Mouse (Mus musculus) midbrain, postnatal 0 days (tissue): Measurements from ENCODE around the gene Atp1b1. TPM values are rescaled to one million over a fixed set of nuclear protein-coding genes. Genes with fewer than 3 reads are reported as not detected.

Source experiments
- ATAC-seq: fragments of 200-750 bp; cut with Nextera tagmentation; 2 replicates; pipeline ENCODE4 v1.8.0; 2017; ENCODE audit warnings: moderate number of reproducible peaks, mild to moderate bottlenecking, moderate TSS enrichment, moderate library complexity; ENCODE audit not compliant: low FRiP score
- DNase-seq: peaks from one replicate; pipeline ENCODE4 v3.0.0-alpha.2; 2015; ENCODE audit warnings: low spot score
- H3K27ac ChIP-seq: fragments of 300-500 bp; sonication (generic); 2 replicates; pipeline ENCODE4 v1.5.1; 2014; ENCODE audit warnings: low read depth, mild to moderate bottlenecking, low read length, mixed read lengths
- H3K27me3 ChIP-seq: fragments of 300-500 bp; sonication (generic); 2 replicates; pipeline ENCODE4 v1.6.1; 2014; ENCODE audit warnings: low read length, control low read depth, mixed read lengths; ENCODE audit not compliant: insufficient read depth
- H3K36me3 ChIP-seq: fragments of 300-500 bp; sonication (generic); 2 replicates; pipeline ENCODE4 v1.6.1; 2014; ENCODE audit warnings: low read length, control low read depth, mixed read lengths; ENCODE audit not compliant: insufficient read depth
- H3K4me1 ChIP-seq: fragments of 300-500 bp; sonication (generic); 2 replicates; pipeline ENCODE4 v1.6.1; 2014; ENCODE audit warnings: mild to moderate bottlenecking, control low read depth, antibody characterized with exemption, low read length, mixed read lengths; ENCODE audit not compliant: insufficient read depth
- H3K4me2 ChIP-seq: fragments of 300-500 bp; sonication (generic); 2 replicates; pipeline ENCODE4 v1.6.1; 2014; ENCODE audit warnings: low read depth, mild to moderate bottlenecking, low read length, mixed read lengths; ENCODE audit not compliant: poor library complexity, severe bottlenecking
- H3K4me3 ChIP-seq: fragments of 300-500 bp; sonication (generic); 2 replicates; pipeline ENCODE4 v1.5.1; 2014; ENCODE audit warnings: low read depth, mild to moderate bottlenecking, low read length, moderate library complexity
- H3K9ac ChIP-seq: fragments of 300-500 bp; sonication (generic); replicated peaks from 2 replicates; pipeline ENCODE4 v1.6.1; 2014; ENCODE audit warnings: mild to moderate bottlenecking, low read length, moderate library complexity, mixed read lengths; ENCODE audit not compliant: poor library complexity, severe bottlenecking
- H3K9me3 ChIP-seq: fragments of 300-500 bp; sonication (generic); 2 replicates; pipeline ENCODE4 v1.6.1; 2016; ENCODE audit warnings: low read length, control low read depth
- CTCF ChIP-seq: IDR thresholded peaks from 2 replicates; pipeline ENCODE4 v1.5.1; 2016; ENCODE audit warnings: antibody characterized with exemption, mild to moderate bottlenecking
- WGBS: fragments of 180-500 bp; shearing (Covaris S2); extraction: QIAGEN DNeasy Blood & Tissue Kit; methylation state at CpG from one replicate; pipeline ENCODE4 v1.1.7; 2014; 5-methylcytosine and 5-hydroxymethylcytosine counted together
- polyA plus RNA-seq: library from polyadenylated mRNA; unstranded; fragments of >200 nt; fragmentation: Nextera tagmentation; extraction: Ambion mirVana; gene quantifications from 2 replicates; pipeline ENCODE4 v1.2.1, GENCODE M21; 2015
- total RNA-seq: library from RNA; depleted of rRNA; stranded (reverse); fragments of >200 nt; gene quantifications from 2 replicates; pipeline ENCODE4 v1.2.3, GENCODE M21; 2014

The Atp1b1 gene
- total and polyA plus RNA-seq, 2 experiments from 2014 or later, result 328 to 530 TPM

- 22% methylated on average over 14 of the region's 14 CpGs for WGBS
Measured at GRCm38 (mm10) chr1:164454747-164455400, 3.3 kb downstream of the Atp1b1 start.

GRCm38 (mm10) chr1:164453739-164454138 is 4.4 kb downstream of the Atp1b1 start:
- H3K4me2 ChIP-seq, result peak overlapping the region; percentile 66; the same call in 1 of the 2 replicates
- DNase-seq, result no peak
- no peak for ATAC-seq

More at GRCm38 (mm10) chr1:164454747-164455400, 3.3 kb downstream of the Atp1b1 start:
- Histone ChIP-seq H3K27me3 (no peaks in the 10 kb centered on the region), H3K4me2 (peak overlapping the region; percentile 66), H3K27ac (peak overlapping the region; percentile 62), H3K9ac (peak overlapping the region; percentile 68), H3K4me3 (peak overlapping the region; percentile 83), H3K9me3 (no peaks in the 10 kb centered on the region), H3K4me1 (peaks cover 7% of the 10 kb centered on the region; the same call in 1 of the 2 replicates), H3K36me3 (peaks cover 30% of the 10 kb centered on the region)
- no peak for ATAC-seq
- TF ChIP-seq CTCF, result no peak
- peak; percentile 81 for DNase-seq

GRCm38 (mm10) chr1:164453146-164453545 is 5.0 kb downstream of the Atp1b1 start:
- no peak overlapping the region for H3K9ac ChIP-seq
- H3K9me3 ChIP-seq, result no peaks in the 10 kb centered on the region
- peak overlapping the region; percentile 66; the same call in 1 of the 2 replicates for H3K4me2 ChIP-seq
- no peak for DNase-seq
- no peak for TF ChIP-seq CTCF
- ATAC-seq, result no peak
- H3K4me3 ChIP-seq, result no peak overlapping the region
- 95% methylated on average over 8 of the region's 8 CpGs for WGBS
- H3K27ac ChIP-seq, result no peak overlapping the region
- no peaks in the 10 kb centered on the region for H3K4me1 ChIP-seq
- H3K36me3 ChIP-seq, result peaks cover 40% of the 10 kb centered on the region
- no peaks in the 10 kb centered on the region for H3K27me3 ChIP-seq

More at GRCm38 (mm10) chr1:164453739-164454138, 4.4 kb downstream of the Atp1b1 start:
- Histone ChIP-seq H3K9ac (no peak overlapping the region), H3K4me1 (no peaks in the 10 kb centered on the region), H3K36me3 (peaks cover 35% of the 10 kb centered on the region), H3K4me3 (peak overlapping the region; percentile 83; the same call in 1 of the 2 replicates), H3K27me3 (no peaks in the 10 kb centered on the region), H3K27ac (no peak overlapping the region), H3K9me3 (no peaks in the 10 kb centered on the region)
- 74% methylated on average over 5 of the region's 5 CpGs for WGBS
- no peak for TF ChIP-seq CTCF

GRCm38 (mm10) chr1:164452580-164452979 is 5.6 kb downstream of the Atp1b1 start:
- H3K9me3 ChIP-seq, result no peaks in the 10 kb centered on the region
- H3K4me3 ChIP-seq, result no peak overlapping the region
- TF ChIP-seq CTCF, result no peak
- no peaks in the 10 kb centered on the region for H3K4me1 ChIP-seq
- DNase-seq (no peak), ATAC-seq (no peak)
- no peak overlapping the region for H3K27ac ChIP-seq
- no peak overlapping the region for H3K4me2 ChIP-seq
- H3K27me3 ChIP-seq, result no peaks in the 10 kb centered on the region
- H3K9ac ChIP-seq, result no peak overlapping the region
- peaks cover 43% of the 10 kb centered on the region for H3K36me3 ChIP-seq
- WGBS, result 90% methylated on average over 6 of the region's 6 CpGs

- ATAC-seq (no peak), DNase-seq (no peak)
- no peak overlapping the region for H3K9ac ChIP-seq
- peaks cover 46% of the 10 kb centered on the region for H3K36me3 ChIP-seq
- no peak overlapping the region for H3K27ac ChIP-seq
- H3K27me3 ChIP-seq, result no peaks in the 10 kb centered on the region
- H3K4me2 ChIP-seq, result no peak overlapping the region
- WGBS, result 93% methylated on average over 5 of the region's 5 CpGs
- H3K9me3 ChIP-seq, result no peaks in the 10 kb centered on the region
- no peaks in the 10 kb centered on the region for H3K4me1 ChIP-seq
- no peak for TF ChIP-seq CTCF
- H3K4me3 ChIP-seq, result no peak overlapping the region
Measured at GRCm38 (mm10) chr1:164451346-164451745, 6.8 kb downstream of the Atp1b1 start.

- no peaks in the 10 kb centered on the region for H3K9me3 ChIP-seq
- no peak overlapping the region for H3K9ac ChIP-seq
- DNase-seq (no peak), ATAC-seq (no peak)
- no peak overlapping the region for H3K4me3 ChIP-seq
- no peaks in the 10 kb centered on the region for H3K27me3 ChIP-seq
- WGBS, result 94% methylated on average over 4 of the region's 4 CpGs
- TF ChIP-seq CTCF, result no peak
- no peaks in the 10 kb centered on the region for H3K4me1 ChIP-seq
- no peak overlapping the region for H3K4me2 ChIP-seq
- peaks cover 50% of the 10 kb centered on the region for H3K36me3 ChIP-seq
- no peak overlapping the region for H3K27ac ChIP-seq
Measured at GRCm38 (mm10) chr1:164450644-164451043, 7.5 kb downstream of the Atp1b1 start.
